Mouse (Mus musculus) bone marrow, adult 2 months (tissue): ENCODE measurements around the gene Flt4. TPM values are rescaled to one million over a fixed set of nuclear protein-coding genes. Genes with fewer than 3 reads are reported as not detected.
A peak's percentile ranks its signal among the peaks of the same experiment; 100 is the strongest.
"Not testable (repeated sequence)": the region's sequence is repeated elsewhere in the genome, so short reads cannot be mapped to it uniquely, and the experiment has no call there.

Experiments
- H3K27ac ChIP-seq: fragments of 200-500 bp; 2 replicates; pipeline ENCODE4 v1.5.1; 2012; ENCODE audit warnings: low read depth, mild to moderate bottlenecking, control low read depth, inconsistent platforms, low read length; ENCODE audit not compliant: control insufficient read depth, poor library complexity, insufficient read depth
- H3K4me1 ChIP-seq: fragments of 200-500 bp; 2 replicates; pipeline ENCODE4 v1.6.1; 2011; ENCODE audit warnings: low read length; ENCODE audit not compliant: control insufficient read depth, insufficient read depth
- H3K4me3 ChIP-seq: fragments of 200-500 bp; replicated peaks from 2 replicates; pipeline ENCODE3; 2011; ENCODE audit warnings: mild to moderate bottlenecking, low read depth, low read length, control low read depth; ENCODE audit not compliant: control insufficient read depth
- CTCF ChIP-seq: fragments of 200-500 bp; IDR thresholded peaks from 2 replicates; pipeline ENCODE4 v1.5.1; 2011; ENCODE audit warnings: low read length, control low read depth; ENCODE audit not compliant: control insufficient read depth, insufficient read depth
- POLR2A ChIP-seq: fragments of 200-500 bp; IDR thresholded peaks from 2 replicates; pipeline ENCODE4 v1.6.1; 2011; ENCODE audit warnings: low read depth, mild to moderate bottlenecking, control low read depth, low read length, borderline replicate concordance; ENCODE audit not compliant: control insufficient read depth
- WGBS: fragments of 180-500 bp; shearing (Covaris S2); methylation state at CpG from one replicate; pipeline ENCODE4 v1.1.7; 2018; 5-methylcytosine and 5-hydroxymethylcytosine counted together
- polyA plus RNA-seq: library from polyadenylated mRNA; stranded (reverse); fragments of >200 nt; gene quantifications from 2 replicates; pipeline ENCODE4 v1.2.4, GENCODE M21; 2011; ENCODE audit warnings: low replicate concordance; ENCODE audit not compliant: missing spikeins, insufficient read depth, insufficient read length

Flt4 gene
- 4.3 and 4.9 TPM in 2 replicates for polyA plus RNA-seq

DNA sequence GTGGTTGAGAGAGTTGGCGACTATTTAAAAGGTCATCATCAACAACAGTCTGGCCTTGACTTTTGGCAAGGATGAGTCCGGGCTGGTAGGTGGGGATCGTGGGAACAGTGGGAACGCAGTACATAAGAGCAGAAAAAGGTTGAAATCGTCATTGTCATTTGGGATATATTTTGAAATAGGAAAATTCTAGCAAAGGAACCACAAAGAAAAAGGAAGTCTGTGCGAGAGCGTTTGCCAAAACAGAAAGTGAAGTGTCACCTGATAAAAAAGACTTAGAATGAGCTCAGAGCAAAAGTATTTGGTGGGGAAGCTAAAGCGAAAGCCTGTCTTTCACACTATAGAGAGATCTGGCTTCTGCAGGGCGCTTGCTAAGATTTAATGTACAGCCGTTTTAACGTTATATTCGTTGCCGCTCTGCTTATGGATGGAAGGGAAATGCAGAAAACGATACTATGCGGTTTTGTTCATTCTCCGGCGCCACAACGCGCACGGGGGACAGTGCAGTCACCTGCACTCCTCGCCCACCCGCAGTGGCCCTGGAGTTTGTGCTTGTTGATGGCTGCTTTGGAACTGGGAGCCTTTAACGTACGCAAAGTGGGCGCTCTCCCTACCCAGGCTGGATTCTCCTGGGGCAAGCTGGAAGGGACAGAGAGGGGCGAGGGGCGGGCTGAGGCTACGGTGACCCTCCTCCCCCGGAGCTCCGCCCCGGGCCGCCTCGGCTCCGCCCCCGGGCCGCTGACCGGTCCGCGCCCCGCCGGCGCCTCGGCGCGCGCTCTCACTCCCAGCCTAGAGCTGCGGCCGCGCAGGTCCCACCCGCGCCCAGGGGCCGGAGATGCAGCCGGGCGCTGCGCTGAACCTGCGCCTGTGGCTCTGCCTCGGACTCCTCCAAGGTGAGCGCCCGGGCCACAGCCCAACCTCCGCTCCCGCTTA lies at the start of gene Flt4:
Gene Flt4 (plus strand): TSS at position 326 of the 930 bp plus-strand sequence.
- not testable (repeated sequence) for H3K4me1 ChIP-seq, H3K27ac ChIP-seq
- 1% methylated on average over 60 of the region's 61 CpGs for WGBS
- H3K4me3 ChIP-seq: peak within 1 kb of the TSS; percentile 12

DNA sequence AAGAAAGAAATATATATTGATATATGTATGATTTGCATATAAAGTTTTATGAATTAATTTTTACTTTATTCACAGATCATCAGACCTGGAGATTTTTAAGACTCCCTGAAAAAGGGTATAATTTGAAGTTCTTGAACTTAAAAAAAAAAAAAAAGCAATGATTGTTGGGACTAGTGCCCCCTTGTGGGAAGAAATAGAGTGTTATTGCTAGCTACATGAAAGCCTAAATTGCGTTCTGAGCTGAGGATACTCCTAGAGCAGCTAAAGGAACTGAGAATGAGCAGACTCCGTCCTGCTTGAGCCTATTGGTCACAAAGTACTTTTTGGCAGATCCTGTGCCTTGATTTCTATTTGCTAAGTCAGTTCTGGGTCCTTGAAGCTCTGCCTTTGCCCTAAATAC lies 34.0 kb upstream of the Flt4 start:
- H3K27ac ChIP-seq, H3K4me3 ChIP-seq, H3K4me1 ChIP-seq: not testable (repeated sequence)
- 31% methylated on average over 2 of the region's 2 CpGs for WGBS

DNA sequence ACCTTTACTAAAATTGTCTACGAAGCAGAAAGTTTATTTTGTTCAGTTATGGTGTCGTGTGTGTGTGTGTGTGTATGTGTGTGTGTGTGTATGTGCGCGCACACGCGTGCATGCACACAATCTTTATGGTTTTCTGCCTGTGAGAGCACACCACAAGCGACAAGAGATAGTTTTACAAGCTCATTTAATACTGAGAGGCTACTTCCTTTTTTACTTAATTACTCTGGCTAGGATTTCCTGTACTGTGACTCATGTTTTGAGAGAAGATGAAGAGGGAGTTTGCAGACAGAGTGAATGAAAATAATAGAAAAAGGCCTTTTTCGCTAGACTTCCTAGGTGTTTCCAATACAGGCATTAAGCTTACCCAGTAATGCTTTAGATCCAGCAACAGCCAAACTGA lies 28.6 kb upstream of the Flt4 start:
- not testable (repeated sequence) for H3K4me3 ChIP-seq, H3K4me1 ChIP-seq, H3K27ac ChIP-seq
- WGBS: 10% methylated on average over 8 of the region's 8 CpGs

DNA sequence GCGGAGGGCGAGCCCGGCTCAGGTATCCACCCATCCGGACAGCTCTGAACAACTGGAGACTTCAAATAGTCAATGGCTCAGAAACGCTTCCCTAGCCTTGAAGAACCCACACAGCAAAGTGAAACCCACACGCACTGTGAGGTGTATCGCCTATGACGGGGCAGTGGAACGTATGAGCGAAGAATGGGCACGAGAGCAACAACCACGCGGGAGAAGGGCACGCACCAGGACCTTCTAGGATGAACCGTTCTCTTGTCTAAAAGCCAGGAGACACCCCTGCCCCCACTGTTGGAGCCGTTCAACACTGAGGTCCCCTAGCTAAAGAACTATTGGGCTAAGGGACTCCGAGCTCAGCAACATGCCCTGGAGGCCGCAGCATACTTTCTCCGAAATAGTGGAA lies 18.9 kb upstream of the Flt4 start:
- no peaks in the 10 kb centered on the region for H3K4me1 ChIP-seq
- 85% methylated on average over 19 of the region's 19 CpGs for WGBS
- TF ChIP-seq CTCF: no peak
- no peak for TF ChIP-seq POLR2A
- no peak overlapping the region for H3K4me3 ChIP-seq
- no peak overlapping the region for H3K27ac ChIP-seq

DNA sequence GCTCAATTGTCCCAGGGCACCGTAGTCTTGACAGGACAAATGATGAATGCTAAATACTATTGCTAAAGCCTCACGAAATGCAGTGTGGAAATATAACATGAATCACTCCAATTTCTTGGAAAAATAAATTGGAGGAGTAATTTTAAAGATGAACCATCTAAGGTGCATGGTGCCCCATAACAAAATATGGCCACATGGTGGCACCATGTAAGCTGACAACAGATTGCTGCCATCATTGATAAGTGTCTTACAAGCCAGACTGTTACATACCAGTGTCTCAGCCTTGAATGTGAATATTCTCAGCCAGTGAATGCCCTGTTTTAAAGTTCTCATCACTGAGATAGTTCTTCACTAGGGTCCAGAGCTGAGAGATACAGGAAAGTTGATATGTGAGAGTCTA lies 11.9 kb upstream of the Flt4 start:
- H3K4me1 ChIP-seq, H3K27ac ChIP-seq, H3K4me3 ChIP-seq: not testable (repeated sequence)
- WGBS: 55% methylated on average over 2 of the region's 2 CpGs

DNA sequence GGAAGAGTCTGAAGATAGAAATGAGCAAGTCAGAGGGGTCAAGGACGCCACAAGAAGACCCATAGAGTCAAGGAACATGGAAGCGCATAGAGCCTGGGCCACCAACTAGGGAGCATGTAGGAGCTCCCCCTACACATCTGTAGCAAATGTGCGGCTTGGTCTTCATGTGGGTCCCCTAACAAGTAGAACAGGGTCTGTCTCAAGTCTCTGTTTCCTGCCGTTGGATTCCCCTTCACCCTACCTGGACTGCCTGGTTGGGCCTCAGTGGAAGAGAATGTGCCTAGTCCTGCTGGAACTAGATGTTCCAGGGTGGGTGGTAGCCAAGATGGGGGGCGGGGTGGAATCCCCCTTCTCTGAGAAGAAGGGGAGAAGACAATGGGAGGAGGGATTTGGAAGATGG lies 757 bp upstream of the Flt4 start:
- WGBS: 81% methylated on average over 5 of the region's 5 CpGs
- H3K4me1 ChIP-seq, H3K4me3 ChIP-seq, H3K27ac ChIP-seq: not testable (repeated sequence)

DNA sequence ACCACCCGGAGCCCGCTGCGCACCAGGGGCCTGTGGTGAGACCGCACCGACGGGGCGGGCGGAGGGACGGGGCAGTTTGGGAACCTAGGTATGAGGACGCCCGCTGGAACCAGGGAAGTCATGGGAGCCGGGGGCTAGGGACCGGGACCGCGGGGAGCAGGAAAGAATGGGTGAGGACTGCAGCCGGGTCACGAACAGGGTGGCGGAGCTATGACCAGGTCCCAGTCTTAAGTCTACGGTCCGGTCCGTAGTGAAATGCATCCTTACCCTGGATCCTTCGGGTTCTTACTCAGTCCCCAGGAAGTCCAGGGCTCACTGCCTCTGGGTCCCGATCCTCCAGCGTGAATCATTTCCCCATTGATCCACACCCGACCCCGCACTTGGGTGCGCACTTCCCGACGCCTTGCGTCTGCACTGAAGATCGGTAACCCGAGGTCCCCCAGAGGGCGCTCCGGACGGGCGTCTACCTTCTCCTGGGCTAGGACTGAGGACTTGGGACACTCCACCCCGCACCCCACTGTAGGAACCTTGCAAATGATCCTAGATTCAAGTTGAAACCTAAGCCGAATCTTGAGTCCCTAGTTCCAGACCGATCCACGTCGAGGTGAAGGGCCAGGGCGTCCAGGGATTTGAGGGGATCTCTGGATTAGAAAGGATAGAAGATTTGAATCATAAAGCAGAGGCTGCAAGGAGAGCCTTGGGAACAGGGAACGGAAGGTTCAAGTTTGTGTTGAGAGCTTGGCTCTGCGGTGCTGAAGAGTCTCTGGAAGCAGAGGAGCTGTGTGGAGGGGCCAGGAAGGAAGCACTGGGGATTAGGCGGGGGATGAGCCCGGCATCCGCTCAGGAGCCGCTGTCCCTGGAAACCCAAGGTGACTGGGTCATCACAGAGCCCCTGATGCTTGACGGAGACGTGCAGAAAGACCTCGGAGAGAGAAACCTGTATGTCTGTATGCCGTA lies 1.1 kb downstream of the Flt4 start:
- 3% methylated on average over 51 of the region's 52 CpGs for WGBS
- H3K4me1 ChIP-seq, H3K27ac ChIP-seq: not testable (repeated sequence)
- peak overlapping the region; percentile 12 for H3K4me3 ChIP-seq

DNA sequence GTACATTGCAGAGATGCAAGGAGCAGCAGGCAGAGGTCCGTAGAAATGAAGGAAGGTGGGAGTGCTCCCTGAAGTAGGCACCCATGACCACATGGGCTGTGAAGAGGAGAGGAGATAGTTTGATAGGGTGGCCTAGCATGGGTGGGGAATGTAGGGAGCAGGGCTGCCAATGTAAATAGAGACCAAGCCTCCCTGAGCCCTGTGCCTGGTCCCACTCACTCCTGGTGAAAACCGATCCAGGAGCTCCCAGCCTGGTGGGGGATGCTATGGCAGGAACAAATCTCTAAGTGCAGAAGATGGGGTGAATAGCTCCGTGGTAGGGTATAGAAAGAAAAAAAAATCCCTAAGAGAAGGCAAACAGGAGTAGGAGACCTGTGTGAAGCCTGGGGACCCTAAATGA lies 2.3 kb downstream of the Flt4 start:
- H3K4me1 ChIP-seq, H3K4me3 ChIP-seq, H3K27ac ChIP-seq: not testable (repeated sequence)
- 72% methylated on average over 3 of the region's 3 CpGs for WGBS

DNA sequence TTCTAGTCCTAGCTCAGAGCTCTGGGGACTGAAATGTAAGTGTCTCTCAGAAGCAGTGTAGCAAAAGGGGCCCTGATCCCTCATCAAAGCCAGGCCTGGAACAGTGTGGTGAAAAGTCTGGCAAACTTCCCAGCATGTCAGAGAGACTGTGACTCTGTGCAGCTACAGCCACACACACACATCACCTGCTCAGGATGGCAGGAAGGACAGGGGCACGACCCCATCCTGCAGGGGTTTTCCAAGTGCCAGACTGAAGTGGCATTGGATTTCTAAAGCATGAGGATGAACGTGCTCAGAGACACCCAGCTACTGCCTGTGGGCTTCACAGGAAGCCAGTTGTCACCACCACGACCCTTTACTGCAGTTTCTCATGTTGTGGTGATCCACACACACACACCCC lies 3.1 kb downstream of the Flt4 start:
- H3K4me3 ChIP-seq: no peak overlapping the region
- WGBS: 10% methylated on average over 3 of the region's 3 CpGs
- H3K4me1 ChIP-seq: no peaks in the 10 kb centered on the region; the same call in 1 of the 2 replicates
- no peak for TF ChIP-seq CTCF
- no peak overlapping the region for H3K27ac ChIP-seq
